Mouse (Mus musculus): Measurements from ENCODE around the gene Mavs. TPM values are rescaled to one million over a fixed set of nuclear protein-coding genes. Genes with fewer than 3 reads are reported as not detected.

Gene Mavs
- polyA plus RNA-seq, 1 experiment from 2014 or later: 16.5 TPM

- peak overlapping the region; percentile 75 for H3K27ac ChIP-seq (ENCODE audit: low read depth)
- H3K9me3 ChIP-seq (ENCODE audit: low read depth, low read length): no peaks in the 10 kb centered on the region
- H3K9ac ChIP-seq: no peak overlapping the region; the same call in 1 of the 2 replicates
- H3K4me2 ChIP-seq: 0 out of 2 replicates have a peak overlapping the region, but pooled peaks have one; percentile 18
- H3K36me3 ChIP-seq (ENCODE audit: insufficient read depth): peaks cover under 1% of the 10 kb centered on the region; the same call in 1 of the 2 replicates
- DNase-seq (peak; percentile 88), ATAC-seq (ENCODE audit: insufficient read depth) (peak; percentile 83)
- H3K4me3 ChIP-seq (ENCODE audit: low read depth, low read length): no peak overlapping the region
- peaks cover 11% of the 10 kb centered on the region for H3K4me1 ChIP-seq (ENCODE audit: insufficient read depth)
- no peak for TF ChIP-seq CTCF (IDR thresholded peaks at IDR 0.05; ENCODE audit: low read depth)
- no peaks in the 10 kb centered on the region for H3K27me3 ChIP-seq (ENCODE audit: insufficient read depth, low read length)
- 22% methylated on average over 7 of the region's 7 CpGs for WGBS
These were observed 29.4 kb upstream of the Mavs start for GRCm38 (mm10) chr2:131204410-131204981.

GRCm38 (mm10) chr2:131205521-131206182 is 28.2 kb upstream of the Mavs start:
- DNase-seq (no peak), ATAC-seq (ENCODE audit: insufficient read depth) (no peak)
- peaks cover 13% of the 10 kb centered on the region for H3K4me1 ChIP-seq (ENCODE audit: insufficient read depth)
- H3K9me3 ChIP-seq (ENCODE audit: low read depth, low read length): no peaks in the 10 kb centered on the region
- no peaks in the 10 kb centered on the region for H3K36me3 ChIP-seq (ENCODE audit: insufficient read depth)
- no peak overlapping the region for H3K4me3 ChIP-seq (ENCODE audit: low read depth, low read length)
- no peaks in the 10 kb centered on the region for H3K27me3 ChIP-seq (ENCODE audit: insufficient read depth, low read length)
- H3K27ac ChIP-seq (ENCODE audit: low read depth): no peak overlapping the region
- no peak overlapping the region for H3K4me2 ChIP-seq
- TF ChIP-seq CTCF (IDR thresholded peaks at IDR 0.05; ENCODE audit: low read depth): no peak
- no peak overlapping the region for H3K9ac ChIP-seq
- 64% methylated on average over 8 of the region's 8 CpGs for WGBS

DNA sequence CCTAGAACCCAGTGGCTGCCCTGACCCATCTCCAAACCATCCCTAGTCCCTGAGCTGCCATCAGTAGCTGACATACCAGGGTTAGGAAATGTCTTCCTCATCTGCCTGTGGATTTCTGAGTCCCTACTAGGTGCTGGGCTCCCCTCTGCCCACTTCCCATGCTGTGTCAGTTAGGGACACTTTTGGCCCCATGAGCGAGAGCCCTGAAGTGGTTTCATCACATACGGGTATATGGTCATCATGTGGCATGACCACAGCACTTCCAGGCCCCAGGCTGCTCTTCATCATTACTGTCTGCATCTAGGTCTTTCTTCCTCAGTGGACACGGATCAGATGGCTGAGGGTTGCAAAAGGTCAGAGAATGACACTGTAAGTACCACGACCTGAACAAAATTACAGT is 27.1 kb upstream of the Mavs start, which contains the start of gene Ap5s1:
Gene Ap5s1, plus strand, starts transcription at position 301 of the 400 bp plus-strand sequence.
- Histone ChIP-seq H3K9ac (no peak within 1 kb of the TSS), H3K27me3 (ENCODE audit: insufficient read depth, low read length) (no peaks in the 10 kb centered on the region), H3K27ac (ENCODE audit: low read depth) (no peak within 1 kb of the TSS), H3K9me3 (ENCODE audit: low read depth, low read length) (no peaks in the 10 kb centered on the region), H3K4me1 (ENCODE audit: insufficient read depth) (peaks cover 15% of the 10 kb centered on the region), H3K4me3 (ENCODE audit: low read depth, low read length) (no peak within 1 kb of the TSS), H3K4me2 (no peak within 1 kb of the TSS), H3K36me3 (ENCODE audit: insufficient read depth) (no peaks in the 10 kb centered on the region)
- TF ChIP-seq CTCF (IDR thresholded peaks at IDR 0.05; ENCODE audit: low read depth): no peak
- ATAC-seq (ENCODE audit: insufficient read depth) (no peak), DNase-seq (no peak)
- WGBS: 69% methylated on average over 4 of the region's 4 CpGs

GRCm38 (mm10) chr2:131208356-131208755 is 25.5 kb upstream of the Mavs start:
- peaks cover 15% of the 10 kb centered on the region for H3K4me1 ChIP-seq (ENCODE audit: insufficient read depth)
- no peak for DNase-seq
- no peak overlapping the region for H3K4me2 ChIP-seq
- peaks cover 10% of the 10 kb centered on the region; the same call in 1 of the 2 replicates for H3K36me3 ChIP-seq (ENCODE audit: insufficient read depth)
- H3K4me3 ChIP-seq (ENCODE audit: low read depth, low read length): no peak overlapping the region
- ATAC-seq (ENCODE audit: insufficient read depth): no peak
- H3K27me3 ChIP-seq (ENCODE audit: insufficient read depth, low read length): no peaks in the 10 kb centered on the region
- no peak for TF ChIP-seq CTCF (IDR thresholded peaks at IDR 0.05; ENCODE audit: low read depth)
- no peak overlapping the region for H3K9ac ChIP-seq
- no peaks in the 10 kb centered on the region for H3K9me3 ChIP-seq (ENCODE audit: low read depth, low read length)
- WGBS: 79% methylated on average over 2 of the region's 2 CpGs
- no peak overlapping the region for H3K27ac ChIP-seq (ENCODE audit: low read depth)

GRCm38 (mm10) chr2:131209125-131209795 is 24.6 kb upstream of the Mavs start:
- 75% methylated on average over 4 of the region's 4 CpGs for WGBS
- ATAC-seq (ENCODE audit: insufficient read depth) (no peak), DNase-seq (no peak)
- H3K4me1 ChIP-seq (ENCODE audit: insufficient read depth): peaks cover 15% of the 10 kb centered on the region
- peaks cover 11% of the 10 kb centered on the region; the same call in 1 of the 2 replicates for H3K36me3 ChIP-seq (ENCODE audit: insufficient read depth)
- H3K9me3 ChIP-seq (ENCODE audit: low read depth, low read length): no peaks in the 10 kb centered on the region
- peak overlapping the region; percentile 79 for H3K4me2 ChIP-seq
- H3K27ac ChIP-seq (ENCODE audit: low read depth): peak overlapping the region; percentile 91
- H3K27me3 ChIP-seq (ENCODE audit: insufficient read depth, low read length): no peaks in the 10 kb centered on the region
- H3K9ac ChIP-seq: peak overlapping the region; percentile 71
- H3K4me3 ChIP-seq (ENCODE audit: low read depth, low read length): peak overlapping the region; percentile 64; the same call in 1 of the 2 replicates
- no peak for TF ChIP-seq CTCF (IDR thresholded peaks at IDR 0.05; ENCODE audit: low read depth)

GRCm38 (mm10) chr2:131209969-131210792 is 23.7 kb upstream of the Mavs start:
- ATAC-seq (ENCODE audit: insufficient read depth) (peak; percentile 97), DNase-seq (peak; percentile 97)
- peak; percentile 96 for TF ChIP-seq CTCF (IDR thresholded peaks at IDR 0.05; ENCODE audit: low read depth)
- under 1% methylated on average over 50 of the region's 50 CpGs for WGBS
- Histone ChIP-seq H3K9me3 (ENCODE audit: low read depth, low read length) (no peaks in the 10 kb centered on the region), H3K9ac (peak overlapping the region; percentile 71), H3K36me3 (ENCODE audit: insufficient read depth) (peaks cover 11% of the 10 kb centered on the region; the same call in 1 of the 2 replicates), H3K4me1 (ENCODE audit: insufficient read depth) (peaks cover 8% of the 10 kb centered on the region), H3K27me3 (ENCODE audit: insufficient read depth, low read length) (no peaks in the 10 kb centered on the region), H3K4me2 (peak overlapping the region; percentile 79), H3K27ac (ENCODE audit: low read depth) (peak overlapping the region; percentile 91), H3K4me3 (ENCODE audit: low read depth, low read length) (peak overlapping the region; percentile 64)

Data from lung, embryonic 14.5 days (tissue).